Mouse (Mus musculus) inflammation-experienced regulatory T-cells, adult 16 weeks (primary cell): ENCODE results near the gene Hagh. TPM values are rescaled to one million over a fixed set of nuclear protein-coding genes. Genes with fewer than 3 reads are reported as not detected.

Experiments
- polyA plus RNA-seq: library from polyadenylated mRNA; unstranded; fragments of 100-300 nt; shearing (Covaris generic); gene quantifications from one replicate; pipeline ENCODE4 v1.2.1, GENCODE M21; 2017

Hagh gene
- polyA plus RNA-seq = 43.8 TPM

DNA sequence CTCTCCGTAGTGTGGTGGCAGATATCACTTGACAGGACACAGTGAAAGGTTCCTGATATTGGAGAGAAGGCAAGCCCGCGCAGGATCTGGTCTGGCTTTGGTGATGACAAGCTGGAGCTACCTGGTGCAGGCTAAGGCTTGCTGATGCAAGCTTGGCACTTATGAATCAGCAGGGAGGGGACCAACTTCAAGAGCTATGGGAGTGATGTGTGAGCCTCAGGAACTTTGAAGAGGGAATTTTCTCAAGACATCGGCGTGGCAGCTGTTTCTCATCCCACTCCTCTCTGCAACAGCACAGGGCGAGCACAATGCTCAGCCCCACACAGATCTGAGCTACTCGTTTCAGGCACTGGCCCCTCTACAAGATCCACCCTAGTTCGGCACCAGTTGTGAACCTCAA lies at the start of gene Hagh:
TSS of gene Hagh (plus strand) at position 302 of the 400 bp plus-strand sequence.

DNA sequence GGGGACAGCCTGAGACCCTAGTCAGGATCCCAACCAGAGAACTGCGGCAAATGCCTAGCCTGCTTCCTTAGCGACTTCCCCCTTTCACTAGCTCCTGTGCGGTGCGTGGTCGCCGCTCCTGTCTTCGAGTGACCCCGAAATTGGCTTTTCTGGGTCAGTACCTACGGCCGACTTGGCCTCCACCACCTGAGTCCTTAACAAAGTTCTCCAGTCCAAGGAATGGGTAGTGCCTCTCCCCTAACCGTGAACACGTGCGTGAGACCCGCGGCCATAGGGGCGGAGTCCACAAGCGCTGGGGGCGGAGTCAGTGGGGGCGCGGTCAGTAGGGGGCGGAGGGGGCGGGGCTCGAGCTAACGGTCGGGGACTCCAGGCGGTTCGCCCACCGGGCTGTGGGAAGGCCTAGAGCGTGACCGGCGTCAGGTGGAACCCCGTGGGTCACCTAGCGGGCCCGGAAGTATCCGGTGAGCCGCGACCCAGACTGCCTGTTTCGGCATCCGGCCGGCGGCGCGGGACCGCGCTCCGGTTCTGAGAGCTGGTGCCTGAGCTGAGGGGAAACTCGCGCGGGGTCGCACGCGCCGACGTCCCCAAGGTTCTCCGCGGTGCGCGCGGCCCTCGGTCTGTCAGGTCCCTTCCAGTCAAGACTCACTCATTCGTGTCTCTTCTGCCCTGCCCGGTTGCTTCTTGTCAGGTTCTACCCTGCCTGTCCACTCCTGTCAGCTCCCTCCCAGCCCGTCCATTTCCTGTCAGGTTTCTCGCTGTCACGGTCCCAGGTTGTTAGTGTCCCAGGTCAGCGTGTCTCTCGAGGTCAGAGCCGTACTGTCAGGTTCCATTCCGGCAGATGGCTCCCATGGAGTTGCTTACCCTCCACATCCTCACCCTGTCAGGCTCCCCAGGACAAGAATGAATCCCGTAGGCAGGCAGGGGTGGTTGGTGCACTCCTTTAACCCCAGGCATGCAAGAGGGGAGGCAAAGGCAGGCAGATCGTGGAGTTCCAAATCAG lies 35.7 kb upstream of the Hagh start, which contains the start of gene Meiob:
TSS of gene Meiob (plus strand) at position 338 of the 1,000 bp plus-strand sequence.

DNA sequence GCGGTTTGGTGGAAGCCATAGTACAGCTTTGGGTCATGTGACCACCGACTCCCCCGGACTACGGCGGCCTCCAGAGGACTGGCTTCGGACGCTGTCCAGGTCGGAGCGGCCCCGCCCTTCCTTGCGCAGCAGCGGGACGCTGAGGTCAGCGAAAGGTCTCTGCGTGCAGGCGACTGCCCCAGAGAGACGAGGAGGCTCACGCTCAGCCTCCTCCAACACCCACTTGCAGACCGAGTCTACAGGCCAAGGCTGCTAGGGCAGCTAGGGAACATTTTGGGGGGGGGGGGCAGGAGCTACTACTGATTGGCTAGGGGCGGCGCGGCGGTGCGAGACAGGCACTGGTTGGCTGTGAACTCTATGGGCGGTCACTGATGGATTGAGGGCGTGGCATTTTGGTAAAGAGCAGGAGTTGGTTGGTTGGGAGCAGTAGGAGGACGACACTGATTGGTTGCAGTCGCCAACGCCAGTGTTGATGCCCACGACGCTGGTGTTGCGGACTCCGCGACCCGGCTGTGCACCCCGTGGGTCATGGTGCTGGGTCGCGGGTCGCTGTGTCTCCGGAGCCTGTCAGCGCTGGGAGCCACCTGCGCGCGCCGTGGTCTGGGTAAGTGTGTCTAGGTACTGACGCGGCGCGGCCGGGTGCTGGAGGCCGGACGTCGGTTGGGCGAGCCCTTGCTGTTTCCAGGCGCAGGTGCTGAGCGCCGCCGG lies 10.3 kb downstream of the Hagh start, which contains the start of gene Fahd1:
TSS of gene Fahd1 (minus strand) at position 300 of the 708 bp plus-strand sequence.

DNA sequence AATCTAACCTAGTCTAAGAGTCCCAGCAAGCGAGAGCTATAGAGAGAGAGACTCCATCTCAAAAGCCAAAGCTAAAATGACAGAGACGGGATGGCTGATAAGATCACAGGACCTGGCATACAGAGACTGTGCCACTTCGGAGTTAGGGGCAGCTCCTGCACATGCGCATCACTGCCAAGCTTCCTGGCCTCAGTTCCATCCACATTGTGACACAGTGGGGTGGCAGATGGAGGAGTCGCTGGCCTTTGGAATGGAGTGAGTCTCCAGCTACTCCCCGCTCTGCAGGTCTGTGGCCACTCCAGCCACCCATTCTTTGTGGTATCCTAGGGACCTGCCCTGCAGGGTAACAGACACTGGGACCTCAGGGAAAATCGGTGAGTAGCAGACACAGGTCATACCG lies 25.8 kb downstream of the Hagh start, which contains the start of gene Igfals:
TSS of gene Igfals (plus strand) at position 222 of the 400 bp plus-strand sequence.

DNA sequence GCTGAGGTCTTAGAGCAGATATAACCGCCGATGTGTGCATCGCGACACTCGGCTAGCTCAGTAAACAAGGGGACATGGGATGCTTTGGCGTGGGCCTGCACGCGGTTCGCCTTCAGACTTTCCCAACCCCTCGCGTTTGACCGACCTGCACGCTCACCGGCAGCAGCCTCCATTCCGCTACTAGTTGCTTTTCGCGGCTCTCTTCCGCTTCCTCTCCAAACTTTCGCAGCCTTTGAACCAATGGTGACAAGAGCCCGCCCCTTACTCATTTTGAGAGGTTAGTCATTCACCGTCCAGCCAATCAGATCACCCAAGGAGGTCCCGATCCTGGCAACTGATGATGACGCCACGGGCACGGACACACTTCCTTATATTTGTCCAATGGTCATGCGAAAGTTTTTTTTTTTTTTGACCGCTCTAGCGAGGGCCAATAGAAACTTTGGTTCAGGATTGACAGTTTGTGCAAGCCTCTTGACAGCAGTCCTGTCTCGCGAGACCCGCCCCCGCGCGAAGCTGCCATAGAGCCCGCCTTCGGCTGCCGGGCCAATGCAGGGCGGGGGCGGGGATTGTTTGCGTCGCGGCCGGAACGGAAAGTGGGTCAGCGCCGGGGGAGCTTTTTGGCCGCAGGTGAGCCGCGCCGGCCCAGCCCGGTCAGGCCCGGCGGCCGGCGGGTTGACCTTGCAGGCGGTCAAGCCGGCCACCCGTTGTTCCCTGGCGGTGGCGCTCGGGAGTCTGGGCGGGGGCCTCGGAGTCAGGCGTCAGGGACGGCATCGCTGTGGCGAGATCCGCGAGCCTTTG lies 46.4 kb downstream of the Hagh start, which contains the start of the genes Nubp2 and Spsb3:
TSS of gene Nubp2 (minus strand) at position 216 of the 798 bp plus-strand sequence.
TSS of gene Spsb3 (plus strand) at position 510 of the 798 bp plus-strand sequence.

DNA sequence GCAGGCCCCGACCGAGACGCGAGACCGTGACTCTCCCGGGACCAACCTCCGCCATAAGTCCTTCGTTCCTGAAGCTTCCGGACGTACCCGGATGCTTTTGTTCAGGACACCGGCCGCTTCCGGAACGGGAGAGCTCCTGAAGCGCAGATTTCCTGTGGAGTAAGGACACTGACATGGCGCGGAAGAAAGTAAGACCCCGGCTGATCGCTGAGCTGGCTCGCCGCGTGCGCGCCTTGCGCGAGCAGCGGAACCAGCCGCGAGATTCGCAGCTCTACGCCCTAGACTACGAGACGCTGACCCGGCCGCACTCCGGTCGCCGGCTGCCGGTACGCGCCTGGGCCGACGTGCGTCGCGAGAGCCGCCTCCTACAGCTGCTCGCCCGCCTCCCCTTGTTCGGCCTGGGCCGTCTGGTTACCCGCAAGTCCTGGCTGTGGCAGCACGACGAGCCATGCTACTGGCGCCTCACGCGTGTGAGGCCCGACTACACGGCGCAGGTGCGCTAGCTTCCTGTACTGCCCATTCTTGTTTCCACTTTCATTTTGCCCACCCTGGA lies 55.1 kb downstream of the Hagh start, which contains the start of the genes Eme2 and Mrps34:
TSS of gene Eme2 (minus strand) at position 93 of the 553 bp plus-strand sequence.
TSS of gene Mrps34 (plus strand) at position 122 of the 553 bp plus-strand sequence.

DNA sequence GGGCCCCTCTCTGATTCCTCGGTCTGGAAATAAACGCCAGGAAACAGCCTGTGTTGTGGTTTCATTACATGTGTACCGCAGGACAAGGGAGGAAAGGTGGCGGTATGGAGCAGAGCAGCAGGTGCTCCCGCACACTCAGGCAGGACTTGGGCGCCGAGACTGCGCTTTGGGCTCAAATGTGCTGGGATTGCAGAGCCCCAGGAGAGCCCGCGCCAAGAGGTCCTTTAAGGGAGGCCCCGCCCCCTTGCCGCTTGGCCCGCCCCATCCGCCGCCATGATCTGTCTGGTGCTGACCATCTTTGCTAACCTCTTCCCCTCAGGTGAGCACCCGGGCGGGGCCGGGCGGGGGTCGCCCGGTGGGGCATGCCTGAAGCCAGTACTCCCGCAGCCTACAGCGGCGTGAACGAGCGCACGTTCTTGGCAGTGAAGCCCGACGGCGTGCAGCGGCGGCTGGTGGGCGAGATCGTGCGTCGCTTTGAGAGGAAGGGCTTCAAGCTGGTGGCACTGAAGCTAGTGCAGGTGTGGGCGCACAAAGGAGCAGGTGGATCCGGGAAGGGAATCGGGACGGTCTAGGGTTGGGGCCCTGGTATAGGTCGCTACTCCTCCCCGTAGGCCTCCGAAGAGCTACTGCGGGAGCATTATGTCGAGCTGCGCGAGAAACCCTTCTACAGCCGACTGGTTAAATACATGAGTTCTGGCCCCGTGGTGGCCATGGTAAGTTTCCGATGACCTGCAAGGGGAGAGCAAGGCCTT lies 56.5 kb downstream of the Hagh start, which contains the start of gene Nme3:
TSS of gene Nme3 (plus strand) at position 260 of the 752 bp plus-strand sequence.

Other genes starting within 250 kb of the Hagh start
- gene Tsc2, start 207.5 kb upstream of the Hagh start, polyA plus RNA-seq = 55.0 TPM
- gene Nthl1, start 207.5 kb upstream of the Hagh start, polyA plus RNA-seq = 7.6 TPM
- not detected for gene Slc9a3r2, start 189.8 kb upstream of the Hagh start, polyA plus RNA-seq
- not detected for gene Npw, start 181.7 kb upstream of the Hagh start, polyA plus RNA-seq
- gene Zfp598, start 170.5 kb upstream of the Hagh start, polyA plus RNA-seq = 3.2 TPM
- gene Syngr3, start 150.2 kb upstream of the Hagh start, polyA plus RNA-seq = 0.68 TPM
- 12.2 TPM for gene Gfer, start 144.0 kb upstream of the Hagh start, polyA plus RNA-seq
- 3.8 TPM for gene Noxo1, start 143.9 kb upstream of the Hagh start, polyA plus RNA-seq
- 67.3 TPM for gene Tbl3, start 132.5 kb upstream of the Hagh start, polyA plus RNA-seq
- not detected for gene Rnf151, start 122.1 kb upstream of the Hagh start, polyA plus RNA-seq
- gene Rps2, start 122.0 kb upstream of the Hagh start, polyA plus RNA-seq = 723 TPM
- 245 TPM for gene Ndufb10, start 115.7 kb upstream of the Hagh start, polyA plus RNA-seq
- not detected for gene Rpl3l, start 112.3 kb upstream of the Hagh start, polyA plus RNA-seq
- 12.1 TPM for gene Msrb1, start 103.5 kb upstream of the Hagh start, polyA plus RNA-seq
- not detected for gene Hs3st6, start 87.2 kb upstream of the Hagh start, polyA plus RNA-seq
- not detected for gene Meiob, start 35.9 kb upstream of the Hagh start, polyA plus RNA-seq
- gene Fahd1, start 10.2 kb downstream of the Hagh start, polyA plus RNA-seq = 3.7 TPM
- not detected for gene Igfals, start 25.9 kb downstream of the Hagh start, polyA plus RNA-seq
- gene Nubp2, start 46.2 kb downstream of the Hagh start, polyA plus RNA-seq = 118 TPM
- 64.4 TPM for gene Spsb3, start 46.5 kb downstream of the Hagh start, polyA plus RNA-seq
- gene Eme2, start 54.9 kb downstream of the Hagh start, polyA plus RNA-seq = 62.4 TPM
- gene Mrps34, start 55.0 kb downstream of the Hagh start, polyA plus RNA-seq = 54.0 TPM
- gene Nme3, start 56.4 kb downstream of the Hagh start, polyA plus RNA-seq = 69.0 TPM
- gene Mapk8ip3, start 96.8 kb downstream of the Hagh start, polyA plus RNA-seq = 67.7 TPM
- gene Jpt2, start 120.5 kb downstream of the Hagh start, polyA plus RNA-seq = 37.8 TPM
- 5.3 TPM for gene Cramp1l, start 175.6 kb downstream of the Hagh start, polyA plus RNA-seq
- 33.4 TPM for gene Ift140, start 175.9 kb downstream of the Hagh start, polyA plus RNA-seq
- gene Tmem204, start 243.4 kb downstream of the Hagh start, polyA plus RNA-seq = 1.5 TPM